Mouse (Mus musculus): ENCODE results near the gene Nxf1. TPM values are rescaled to one million over a fixed set of nuclear protein-coding genes. Genes with fewer than 3 reads are reported as not detected.
A peak's percentile ranks its signal among the peaks of the same experiment; 100 is the strongest.
"Not testable (repeated sequence)": the region's sequence is repeated elsewhere in the genome, so short reads cannot be mapped to it uniquely, and the experiment has no call there.

The Nxf1 gene
- total RNA-seq, 1 experiment from 2014 or later = 183 TPM

DNA sequence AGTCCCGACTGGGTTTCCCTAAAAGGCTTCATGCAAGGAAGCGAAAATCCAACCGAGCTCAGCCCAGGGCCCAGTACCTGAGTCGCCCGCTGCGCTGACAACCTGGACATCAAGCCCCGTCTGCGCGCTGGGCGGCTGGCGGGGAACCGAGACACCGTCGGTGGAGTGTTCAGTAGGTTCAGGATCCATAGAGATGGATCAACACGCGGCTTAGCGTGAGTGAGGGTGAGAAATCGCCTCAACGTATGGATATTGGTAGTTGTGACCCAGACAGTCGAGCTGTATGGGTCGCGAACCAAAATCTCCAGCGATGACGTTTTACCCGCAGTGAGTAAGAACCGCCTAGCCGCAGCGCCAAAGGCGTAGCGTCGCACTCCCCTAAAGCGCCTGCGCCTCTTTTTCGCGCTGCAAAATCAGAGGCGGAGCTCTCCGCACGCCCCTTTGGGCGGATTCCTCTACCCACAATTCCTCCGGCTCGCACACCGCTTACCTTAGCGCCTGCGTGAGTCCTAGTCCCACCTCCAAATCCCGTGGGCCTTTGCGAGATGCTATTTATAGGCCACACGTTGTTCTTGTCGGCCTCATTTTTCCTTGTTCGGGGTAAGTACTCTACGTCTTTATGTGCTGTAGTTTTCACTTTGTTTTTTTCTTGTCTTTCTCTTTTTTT is 33.8 kb upstream of the Nxf1 start, which contains the start of gene Slc3a2:
Gene Slc3a2 (minus strand): TSS at position 463 of the 667 bp plus-strand sequence.
- peak; percentile 93 for ATAC-seq (ENCODE audit: extremely low read depth, insufficient number of reproducible peaks, low FRiP score, poor library complexity, severe bottlenecking)

DNA sequence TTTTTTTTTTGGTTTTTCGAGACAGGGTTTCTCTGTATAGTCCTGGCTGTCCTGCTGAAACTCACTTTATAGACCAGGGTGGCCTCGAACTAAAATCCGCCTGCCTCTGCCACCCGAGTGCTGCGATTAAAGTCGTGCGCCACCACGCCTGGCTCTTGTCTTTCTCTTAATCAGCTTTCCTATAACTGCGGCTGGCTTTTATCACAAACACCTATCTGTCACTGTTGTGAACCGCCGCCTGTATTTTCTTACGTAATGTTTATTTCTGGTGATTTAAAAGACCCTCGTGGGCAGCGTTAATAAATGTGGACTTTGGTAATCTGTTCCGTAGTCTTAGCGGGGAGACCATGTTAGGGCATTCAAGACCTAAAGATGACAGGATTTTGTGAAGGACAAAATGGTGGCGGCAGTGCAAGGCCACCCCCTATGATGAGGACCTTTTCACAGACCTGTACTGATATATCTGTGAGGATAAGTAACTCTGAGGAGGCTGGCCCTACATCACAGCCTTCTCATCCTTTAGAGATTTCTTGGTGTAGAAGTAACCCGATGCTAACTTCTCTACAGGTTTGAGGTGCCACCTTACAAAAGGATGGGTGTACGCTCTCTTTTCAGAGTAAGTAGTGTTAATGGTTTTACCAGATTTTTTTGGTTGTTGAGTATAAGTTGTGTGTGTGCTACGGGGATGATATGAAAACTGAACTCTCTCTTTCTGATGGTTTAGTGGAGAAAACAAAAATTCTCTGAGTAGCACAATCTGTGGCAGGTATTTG is 33.1 kb upstream of the Nxf1 start:
- no peak for ATAC-seq (ENCODE audit: extremely low read depth, insufficient number of reproducible peaks, low FRiP score, poor library complexity, severe bottlenecking)

GRCm38 (mm10) chr19:8724392-8724791 is 32.5 kb upstream of the Nxf1 start:
- no peak for ATAC-seq (ENCODE audit: extremely low read depth, insufficient number of reproducible peaks, low FRiP score, poor library complexity, severe bottlenecking)

- ATAC-seq (ENCODE audit: extremely low read depth, insufficient number of reproducible peaks, low FRiP score, poor library complexity, severe bottlenecking) = no peak
Observed at GRCm38 (mm10) chr19:8725081-8725613, 31.7 kb upstream of the Nxf1 start.

DNA sequence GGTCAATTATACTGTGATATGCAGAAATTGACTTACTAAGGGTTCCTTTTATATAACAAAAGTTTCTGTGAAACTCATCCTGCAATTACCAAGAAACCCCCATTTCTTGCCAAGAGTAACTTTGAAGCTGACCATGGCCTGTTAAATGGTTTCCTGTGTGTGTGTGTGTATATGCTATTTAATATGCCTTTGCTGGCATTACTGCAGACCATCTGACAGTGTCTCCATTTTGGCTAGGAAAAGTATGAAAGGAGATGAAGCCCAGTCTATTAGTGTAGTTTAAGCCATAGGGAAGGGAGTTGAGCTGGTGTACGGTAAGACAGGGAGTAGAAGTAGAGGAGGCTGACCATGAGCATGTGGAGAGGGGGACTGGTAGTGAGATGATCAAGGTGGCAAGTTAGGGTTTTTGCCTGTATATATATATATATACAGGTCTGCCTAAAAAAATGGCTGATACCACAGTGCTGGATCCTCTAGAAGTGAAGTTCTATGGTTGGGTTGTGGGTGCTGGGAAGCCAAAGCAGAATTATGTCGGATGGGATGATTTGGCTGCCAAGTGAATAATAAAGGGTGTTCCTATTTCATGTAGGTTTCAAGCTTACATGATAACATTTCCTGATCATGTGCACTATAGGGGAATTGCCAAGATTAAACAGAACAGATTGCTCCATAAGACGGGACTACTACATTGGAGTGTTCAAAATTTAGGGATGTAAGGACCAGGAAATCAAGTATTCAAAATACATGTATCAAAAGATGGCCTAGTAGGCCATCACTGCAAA is 30.1 kb upstream of the Nxf1 start:
- ATAC-seq (ENCODE audit: extremely low read depth, insufficient number of reproducible peaks, low FRiP score, poor library complexity, severe bottlenecking) = no peak

DNA sequence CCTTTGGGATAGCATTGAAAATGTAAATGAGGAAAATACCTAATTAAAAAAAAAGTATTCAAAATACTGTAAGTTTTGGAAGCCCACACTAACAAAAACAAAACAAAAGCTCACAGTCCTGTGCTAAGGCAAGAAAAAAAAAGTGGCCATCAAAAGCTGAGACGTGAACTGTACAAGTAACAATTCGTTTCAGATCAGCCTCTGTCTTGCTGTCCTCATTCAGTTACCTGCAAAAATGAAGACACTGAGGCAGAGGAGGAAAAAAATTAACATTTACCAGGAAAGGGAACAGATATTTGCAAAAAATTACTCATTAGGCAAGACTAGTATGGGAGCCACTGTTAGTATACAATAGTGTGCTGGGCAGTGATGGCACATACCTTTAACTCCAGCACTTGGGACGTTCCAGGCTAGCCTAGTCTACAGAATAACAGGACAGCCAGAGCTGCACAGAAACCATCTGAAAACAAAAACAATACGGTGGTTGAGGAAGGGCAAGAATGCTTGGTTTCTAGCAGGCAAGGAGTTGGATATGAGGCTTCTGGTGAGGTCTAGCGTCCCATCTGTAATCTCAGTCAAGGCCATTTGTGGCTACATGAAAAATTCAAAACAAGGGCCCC is 29.3 kb upstream of the Nxf1 start:
- ATAC-seq (ENCODE audit: extremely low read depth, insufficient number of reproducible peaks, low FRiP score, poor library complexity, severe bottlenecking) = no peak

- ATAC-seq (ENCODE audit: extremely low read depth, insufficient number of reproducible peaks, low FRiP score, poor library complexity, severe bottlenecking) = not testable (repeated sequence)
Observed at GRCm38 (mm10) chr19:8728335-8729099, 28.4 kb upstream of the Nxf1 start.

DNA sequence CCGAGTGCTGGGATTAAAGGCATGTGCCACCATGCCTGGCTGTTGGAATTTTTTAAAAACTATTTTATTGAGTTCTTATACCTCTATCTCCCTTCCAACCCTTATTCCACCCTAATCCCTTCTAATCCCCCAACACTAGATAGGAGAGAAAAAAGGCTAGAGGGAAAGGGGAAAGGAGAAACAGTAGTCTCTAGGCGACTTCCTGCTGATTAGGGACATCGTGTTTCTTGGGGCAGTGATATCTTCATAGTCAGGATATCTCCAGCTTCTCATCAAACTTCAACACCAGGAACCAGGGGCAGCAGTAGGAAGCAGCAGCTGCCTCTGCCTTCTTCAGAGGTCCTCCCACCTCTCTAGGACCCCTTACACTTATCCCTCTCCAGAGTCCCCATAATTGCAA is 22.5 kb upstream of the Nxf1 start:
- ATAC-seq (ENCODE audit: extremely low read depth, insufficient number of reproducible peaks, low FRiP score, poor library complexity, severe bottlenecking) = no peak

DNA sequence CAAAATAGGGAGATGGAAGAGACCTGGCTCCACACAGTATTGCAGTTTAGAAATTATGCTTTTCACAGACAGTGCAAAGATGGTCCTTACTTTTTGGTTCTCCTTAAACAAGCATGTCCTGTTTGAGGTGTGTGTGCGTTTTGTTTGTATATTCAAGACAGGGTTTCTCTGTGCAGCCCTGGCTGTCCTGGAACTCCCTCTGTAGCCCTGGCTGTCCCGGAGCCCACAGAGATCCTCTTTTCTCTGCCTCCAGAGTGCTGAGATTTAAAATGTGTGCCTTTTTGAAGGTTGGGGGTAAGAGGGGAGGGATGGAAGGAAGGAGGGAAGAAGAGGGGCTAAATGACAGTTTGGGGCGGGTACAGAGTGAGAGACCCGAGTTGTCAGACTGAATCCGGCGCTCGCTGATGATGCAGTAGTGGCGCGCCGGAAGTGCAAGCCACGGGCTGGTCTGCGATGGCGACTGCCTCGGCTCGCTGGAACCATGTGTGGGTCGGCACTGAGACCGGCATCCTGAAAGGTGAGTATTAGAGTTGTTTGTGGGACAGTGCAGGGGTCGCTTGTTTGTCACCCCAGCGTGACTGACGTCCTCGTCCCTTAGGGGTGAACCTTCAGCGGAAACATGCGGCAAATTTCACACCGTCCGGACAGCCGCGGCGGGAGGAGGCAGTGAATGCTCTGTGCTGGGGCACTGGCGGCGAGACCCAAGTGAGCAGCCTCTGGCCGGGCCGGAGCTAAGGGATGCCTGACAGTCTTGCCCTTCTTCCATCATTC is 21.3 kb upstream of the Nxf1 start, which contains the start of gene Wdr74:
Gene Wdr74 (plus strand): TSS at position 439 of the 771 bp plus-strand sequence.
- peak; percentile 97 for ATAC-seq (ENCODE audit: extremely low read depth, insufficient number of reproducible peaks, low FRiP score, poor library complexity, severe bottlenecking)

DNA sequence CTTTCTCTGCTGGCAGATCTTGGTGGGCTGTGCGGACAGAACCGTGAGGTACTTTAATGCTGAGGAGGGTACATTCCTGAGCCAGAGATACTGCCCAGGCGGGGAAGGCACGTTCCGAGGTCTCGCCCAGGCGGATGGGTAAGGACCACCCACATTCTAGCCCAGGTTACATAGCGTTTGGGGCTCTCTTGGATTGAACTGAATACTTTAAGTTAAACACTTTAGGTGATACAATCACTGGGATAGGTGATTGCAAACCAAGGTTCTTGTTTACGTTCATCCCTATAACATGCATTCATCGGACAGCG is 20.8 kb upstream of the Nxf1 start:
- no peak for ATAC-seq (ENCODE audit: extremely low read depth, insufficient number of reproducible peaks, low FRiP score, poor library complexity, severe bottlenecking)

- no peak for ATAC-seq (ENCODE audit: extremely low read depth, insufficient number of reproducible peaks, low FRiP score, poor library complexity, severe bottlenecking)
Observed at GRCm38 (mm10) chr19:8738911-8739310, 18.0 kb upstream of the Nxf1 start.

GRCm38 (mm10) chr19:8739646-8740045 is 17.2 kb upstream of the Nxf1 start:
- no peak for ATAC-seq (ENCODE audit: extremely low read depth, insufficient number of reproducible peaks, low FRiP score, poor library complexity, severe bottlenecking)

- no peak for ATAC-seq (ENCODE audit: extremely low read depth, insufficient number of reproducible peaks, low FRiP score, poor library complexity, severe bottlenecking)
Observed at GRCm38 (mm10) chr19:8740603-8741002, 16.3 kb upstream of the Nxf1 start, which contains the start of gene 1700092M07Rik. Gene 1700092M07Rik (plus strand): TSS chr19:8740718.

DNA sequence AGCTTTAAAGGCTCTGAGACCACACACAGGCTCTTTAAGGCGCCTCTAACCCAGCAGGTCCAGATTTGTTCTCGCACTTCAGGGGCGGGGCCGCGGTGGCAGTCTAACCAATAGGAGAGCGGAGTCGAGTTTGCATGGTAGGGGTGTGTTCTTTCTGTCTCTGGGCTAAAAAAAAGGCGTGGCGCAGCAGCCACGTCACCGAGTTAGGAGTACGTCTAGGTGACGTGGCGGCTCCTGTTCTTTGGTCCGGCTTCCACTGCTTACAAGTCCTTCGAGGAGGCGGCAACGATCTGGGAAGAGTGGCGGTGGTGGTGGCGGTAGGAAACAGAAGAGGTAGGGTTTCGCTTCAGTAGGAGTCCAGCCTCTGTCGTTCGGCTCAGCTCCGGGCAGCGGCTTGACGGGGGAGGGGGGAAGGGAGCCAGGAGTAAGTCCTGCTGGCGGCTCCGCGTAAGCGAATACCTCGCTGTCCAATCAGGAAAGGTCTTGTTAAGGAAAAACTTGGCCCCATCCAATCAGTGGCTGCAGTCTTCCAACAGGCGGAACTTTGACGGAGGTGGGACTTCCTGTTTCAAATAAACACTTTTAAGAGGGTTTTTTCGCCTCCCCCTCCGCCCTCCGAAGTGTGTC is 15.5 kb upstream of the Nxf1 start, which contains the start of gene Stx5a:
Gene Stx5a (plus strand): TSS at position 171 of the 627 bp plus-strand sequence.
- ATAC-seq (ENCODE audit: extremely low read depth, insufficient number of reproducible peaks, low FRiP score, poor library complexity, severe bottlenecking) = peak; percentile 93

- ATAC-seq (ENCODE audit: extremely low read depth, insufficient number of reproducible peaks, low FRiP score, poor library complexity, severe bottlenecking) = no peak
Observed at GRCm38 (mm10) chr19:8742176-8742575, 14.7 kb upstream of the Nxf1 start.

DNA sequence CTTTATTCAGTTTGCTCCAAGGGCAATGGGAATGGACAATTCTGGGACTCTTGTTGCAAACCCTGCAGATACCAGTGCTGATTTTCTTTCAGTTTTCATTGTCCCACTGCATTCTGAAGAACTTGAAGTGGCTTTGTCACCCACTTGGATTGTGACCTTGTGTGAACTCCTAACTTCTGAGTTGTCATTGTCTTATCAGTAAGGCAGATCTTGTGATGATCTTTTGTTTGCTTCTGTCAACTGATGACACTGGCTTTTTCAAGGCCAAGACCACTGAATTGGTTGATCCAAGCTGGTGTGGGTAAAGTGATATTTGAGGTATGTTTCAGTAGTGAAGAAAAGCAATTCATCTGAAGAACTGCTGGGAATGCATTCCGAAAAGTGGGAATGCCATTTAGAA is 11.5 kb upstream of the Nxf1 start:
- no peak for ATAC-seq (ENCODE audit: extremely low read depth, insufficient number of reproducible peaks, low FRiP score, poor library complexity, severe bottlenecking)

DNA sequence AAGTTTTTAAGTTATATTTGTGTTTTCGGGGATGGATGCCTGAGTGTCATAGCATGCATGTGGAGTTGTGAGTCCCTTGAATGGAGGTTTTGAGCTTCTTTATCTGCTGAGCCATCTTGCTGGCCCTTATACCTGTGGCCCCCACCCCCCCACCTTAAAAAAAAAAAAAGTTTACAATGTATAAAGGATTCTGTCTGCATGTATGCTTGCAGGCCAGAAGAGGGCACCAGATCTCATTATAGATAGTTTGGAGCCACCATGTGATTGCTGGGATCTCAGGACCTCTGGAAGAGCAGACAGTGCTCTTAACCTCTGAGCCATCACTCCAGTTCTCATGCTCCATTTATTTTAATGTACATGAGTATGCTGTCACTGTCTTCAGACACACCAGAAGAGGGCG is 9.5 kb upstream of the Nxf1 start:
- ATAC-seq (ENCODE audit: extremely low read depth, insufficient number of reproducible peaks, low FRiP score, poor library complexity, severe bottlenecking) = no peak
